Mouse (Mus musculus) myocyte (in vitro differentiated cells): ENCODE data around the gene Dnajb8.

Experiments used
- E2F4 ChIP-seq: IDR thresholded peaks from one replicate; pipeline ENCODE4 v1.6.1; 2011; ENCODE audit warnings: mild to moderate bottlenecking, control low read depth, moderate library complexity; ENCODE audit not compliant: insufficient read depth
- MAX ChIP-seq: IDR thresholded peaks from one replicate; pipeline ENCODE4 v1.6.1; 2011; ENCODE audit warnings: low read depth, mild to moderate bottlenecking, control low read depth
- MYOG ChIP-seq, 3 experiments: IDR thresholded peaks; one replicate each; pipeline ENCODE4 v1.6.1; 2011; ENCODE audit warnings: control low read depth in 2 of 3, low read depth in 2 of 3, mild to moderate bottlenecking in 2 of 3; ENCODE audit not compliant: insufficient read length in 2 of 3, control insufficient read depth in 1 of 3, insufficient read depth in 1 of 3
- POLR2A ChIP-seq: IDR thresholded peaks from one replicate; pipeline ENCODE4 v1.6.1; 2011; ENCODE audit warnings: low read depth, mild to moderate bottlenecking, control low read depth, moderate library complexity; ENCODE audit not compliant: insufficient read length
- REST ChIP-seq: IDR thresholded peaks from one replicate; pipeline ENCODE4 v1.6.1; 2011; ENCODE audit warnings: mild to moderate bottlenecking, control low read depth, moderate library complexity; ENCODE audit not compliant: insufficient read depth, insufficient read length
- USF1 ChIP-seq: IDR thresholded peaks from one replicate; pipeline ENCODE4 v1.6.1; 2011; ENCODE audit warnings: low read depth, mild to moderate bottlenecking, control low read depth, moderate library complexity

GRCm38 (mm10) chr6:88190310-88191023, 31.6 kb upstream of the Dnajb8 start:
- no peak for TF ChIP-seq POLR2A
- TF ChIP-seq USF1, result no peak
- TF ChIP-seq MYOG (IDR thresholded peaks at IDR 0.05; ENCODE audit: control insufficient read depth in 1 of 3, insufficient read depth in 1 of 3, insufficient read length in 2 of 3, low read depth in 2 of 3), result no peak
- no peak for TF ChIP-seq E2F4
- TF ChIP-seq MAX, result no peak
- TF ChIP-seq REST, result no peak
